Mouse (Mus musculus): ENCODE results near the gene Gm43064. TPM values are rescaled to one million over a fixed set of nuclear protein-coding genes. Genes with fewer than 3 reads are reported as not detected.
"Not testable (repeated sequence)": the region's sequence is repeated elsewhere in the genome, so short reads cannot be mapped to it uniquely, and the experiment has no call there.

Gene Gm43064
- polyA plus RNA-seq, 1 experiment from 2014 or later: 0.17 TPM

- no peaks in the 10 kb centered on the region for H3K9me3 ChIP-seq
- WGBS: 66% methylated on average over 7 of the region's 7 CpGs
- H3K4me3 ChIP-seq: no peak overlapping the region
- peaks cover 30% of the 10 kb centered on the region for H3K4me1 ChIP-seq
- no peak overlapping the region for H3K27ac ChIP-seq
- H3K36me3 ChIP-seq (replicated peaks): no peaks in the 10 kb centered on the region
- DNase-seq (ENCODE audit: extremely low spot score, low spot score): no peak
- H3K27me3 ChIP-seq (ENCODE audit: poor library complexity, severe bottlenecking): no peaks in the 10 kb centered on the region
These were observed 22.1 kb upstream of the Gm43064 start for GRCm38 (mm10) chr3:103787225-103787624.

GRCm38 (mm10) chr3:103789096-103789495 lies 20.3 kb upstream of the Gm43064 start:
- no peaks in the 10 kb centered on the region for H3K27me3 ChIP-seq (ENCODE audit: poor library complexity, severe bottlenecking)
- no peaks in the 10 kb centered on the region for H3K36me3 ChIP-seq (replicated peaks)
- no peaks in the 10 kb centered on the region for H3K9me3 ChIP-seq
- H3K4me3 ChIP-seq: peak overlapping the region; percentile 96
- peaks cover 30% of the 10 kb centered on the region for H3K4me1 ChIP-seq
- no peak for DNase-seq (ENCODE audit: extremely low spot score, low spot score)
- H3K27ac ChIP-seq: no peak overlapping the region
- 88% methylated on average over 7 of the region's 7 CpGs for WGBS

GRCm38 (mm10) chr3:103789891-103790345 lies 19.5 kb upstream of the Gm43064 start:
- H3K4me3 ChIP-seq: peak overlapping the region; percentile 96
- DNase-seq (ENCODE audit: extremely low spot score, low spot score): peak; percentile 39
- H3K27me3 ChIP-seq (ENCODE audit: poor library complexity, severe bottlenecking): no peaks in the 10 kb centered on the region
- no peaks in the 10 kb centered on the region for H3K9me3 ChIP-seq
- WGBS: 4% methylated on average over 14 of the region's 14 CpGs
- peaks cover 30% of the 10 kb centered on the region for H3K4me1 ChIP-seq
- no peaks in the 10 kb centered on the region for H3K36me3 ChIP-seq (replicated peaks)
- H3K27ac ChIP-seq: peak overlapping the region; percentile 98

GRCm38 (mm10) chr3:103790346-103791145 lies 18.8 kb upstream of the Gm43064 start:
- DNase-seq (ENCODE audit: extremely low spot score, low spot score): peak; percentile 52

GRCm38 (mm10) chr3:103791230-103792110 lies 17.9 kb upstream of the Gm43064 start, which contains the start of gene Hipk1:
TSS of gene Hipk1 (minus strand) at chr3:103791563.
- 9% methylated on average over 49 of the region's 49 CpGs for WGBS
- Histone ChIP-seq H3K4me1 (peaks cover 30% of the 10 kb centered on the region), H3K4me3 (peak within 1 kb of the TSS; percentile 96), H3K36me3 (replicated peaks) (no peaks in the 10 kb centered on the region), H3K9me3 (no peaks in the 10 kb centered on the region), H3K27me3 (ENCODE audit: poor library complexity, severe bottlenecking) (no peaks in the 10 kb centered on the region), H3K27ac (peak within 1 kb of the TSS; percentile 98)
- peak; percentile 95 for DNase-seq (ENCODE audit: extremely low spot score, low spot score)

More at GRCm38 (mm10) chr3:103790346-103791145, 18.8 kb upstream of the Gm43064 start:
- Histone ChIP-seq H3K27ac (peak overlapping the region; percentile 98), H3K4me3 (peak overlapping the region; percentile 96), H3K9me3 (no peaks in the 10 kb centered on the region), H3K36me3 (replicated peaks) (no peaks in the 10 kb centered on the region), H3K4me1 (peaks cover 30% of the 10 kb centered on the region), H3K27me3 (ENCODE audit: poor library complexity, severe bottlenecking) (no peaks in the 10 kb centered on the region)
- under 1% methylated on average over 55 of the region's 61 CpGs for WGBS

GRCm38 (mm10) chr3:103792111-103792406 lies 17.3 kb upstream of the Gm43064 start:
- DNase-seq (ENCODE audit: extremely low spot score, low spot score); H3K27me3 ChIP-seq (ENCODE audit: poor library complexity, severe bottlenecking); H3K9me3 ChIP-seq; H3K27ac ChIP-seq; H3K36me3 ChIP-seq (replicated peaks): not testable (repeated sequence)
- 74% methylated on average over 5 of the region's 5 CpGs for WGBS
- H3K4me3 ChIP-seq: peak overlapping the region; percentile 96
- peaks cover 30% of the 10 kb centered on the region for H3K4me1 ChIP-seq

GRCm38 (mm10) chr3:103792566-103792965 lies 16.8 kb upstream of the Gm43064 start:
- no peak for DNase-seq (ENCODE audit: extremely low spot score, low spot score)
- WGBS: 80% methylated on average over 1 of the region's 1 CpGs

GRCm38 (mm10) chr3:103796389-103796788 lies 13.0 kb upstream of the Gm43064 start:
- H3K36me3 ChIP-seq (replicated peaks): peaks cover 8% of the 10 kb centered on the region
- 79% methylated on average over 2 of the region's 2 CpGs for WGBS

More at GRCm38 (mm10) chr3:103792566-103792965, 16.8 kb upstream of the Gm43064 start:
- Histone ChIP-seq H3K4me1 (peaks cover 30% of the 10 kb centered on the region), H3K27ac (no peak overlapping the region), H3K36me3 (replicated peaks) (no peaks in the 10 kb centered on the region), H3K4me3 (no peak overlapping the region), H3K9me3 (no peaks in the 10 kb centered on the region), H3K27me3 (ENCODE audit: poor library complexity, severe bottlenecking) (no peaks in the 10 kb centered on the region)

GRCm38 (mm10) chr3:103799507-103799906 lies 9.9 kb upstream of the Gm43064 start:
- WGBS: 74% methylated on average over 2 of the region's 2 CpGs
- Histone ChIP-seq H3K36me3 (replicated peaks) (peaks cover 39% of the 10 kb centered on the region), H3K4me1 (no peaks in the 10 kb centered on the region), H3K27me3 (ENCODE audit: poor library complexity, severe bottlenecking) (no peaks in the 10 kb centered on the region), H3K4me3 (no peak overlapping the region), H3K9me3 (no peaks in the 10 kb centered on the region), H3K27ac (no peak overlapping the region)
- DNase-seq (ENCODE audit: extremely low spot score, low spot score): no peak

More at GRCm38 (mm10) chr3:103796389-103796788, 13.0 kb upstream of the Gm43064 start:
- no peak for DNase-seq (ENCODE audit: extremely low spot score, low spot score)
- H3K9me3 ChIP-seq: no peaks in the 10 kb centered on the region
- peaks cover 6% of the 10 kb centered on the region for H3K4me1 ChIP-seq
- H3K27ac ChIP-seq: no peak overlapping the region
- H3K4me3 ChIP-seq: no peak overlapping the region
- no peaks in the 10 kb centered on the region for H3K27me3 ChIP-seq (ENCODE audit: poor library complexity, severe bottlenecking)

GRCm38 (mm10) chr3:103801631-103802531 lies 7.5 kb upstream of the Gm43064 start:
- H3K27ac ChIP-seq: 0 out of 2 replicates have a peak overlapping the region, but pooled peaks have one; percentile 37
- no peak overlapping the region for H3K4me3 ChIP-seq
- H3K27me3 ChIP-seq (ENCODE audit: poor library complexity, severe bottlenecking): no peaks in the 10 kb centered on the region
- WGBS: 86% methylated on average over 10 of the region's 10 CpGs
- H3K36me3 ChIP-seq (replicated peaks): peaks cover 60% of the 10 kb centered on the region
- no peak for DNase-seq (ENCODE audit: extremely low spot score, low spot score)
- no peaks in the 10 kb centered on the region for H3K9me3 ChIP-seq
- H3K4me1 ChIP-seq: no peaks in the 10 kb centered on the region

GRCm38 (mm10) chr3:103802861-103803260 lies 6.5 kb upstream of the Gm43064 start:
- H3K36me3 ChIP-seq (replicated peaks): peaks cover 68% of the 10 kb centered on the region
- H3K27ac ChIP-seq: no peak overlapping the region
- no peak overlapping the region for H3K4me3 ChIP-seq
- no peaks in the 10 kb centered on the region for H3K9me3 ChIP-seq
- peaks cover 4% of the 10 kb centered on the region for H3K4me1 ChIP-seq
- no peak for DNase-seq (ENCODE audit: extremely low spot score, low spot score)
- no peaks in the 10 kb centered on the region for H3K27me3 ChIP-seq (ENCODE audit: poor library complexity, severe bottlenecking)
- 92% methylated on average over 8 of the region's 8 CpGs for WGBS

GRCm38 (mm10) chr3:103805671-103806070 lies 3.7 kb upstream of the Gm43064 start:
- Histone ChIP-seq H3K36me3 (replicated peaks) (peaks cover 67% of the 10 kb centered on the region), H3K4me1 (peaks cover 21% of the 10 kb centered on the region), H3K4me3 (no peak overlapping the region), H3K27me3 (ENCODE audit: poor library complexity, severe bottlenecking) (no peaks in the 10 kb centered on the region), H3K9me3 (no peaks in the 10 kb centered on the region), H3K27ac (no peak overlapping the region)
- WGBS: 85% methylated on average over 1 of the region's 1 CpGs
- DNase-seq (ENCODE audit: extremely low spot score, low spot score): no peak

All from forebrain, embryonic 10.5 days (tissue).